Mouse (Mus musculus): ENCODE measurements around the gene Pde8b. TPM values are rescaled to one million over a fixed set of nuclear protein-coding genes. Genes with fewer than 3 reads are reported as not detected.
A peak's percentile ranks its signal among the peaks of the same experiment; 100 is the strongest.

Pde8b gene
- polyA plus RNA-seq, 1 experiment from 2014 or later = 6.8 TPM

GRCm38 (mm10) chr13:95101315-95101714, 148.8 kb downstream of the Pde8b start:
- no peak for ATAC-seq
- Histone ChIP-seq H3K4me2 (ENCODE audit: low read length) (no peak overlapping the region), H3K9ac (replicated peaks; ENCODE audit: low read depth, low read length) (no peak overlapping the region), H3K36me3 (ENCODE audit: control insufficient read depth, insufficient read depth) (no peaks in the 10 kb centered on the region), H3K9me3 (ENCODE audit: control insufficient read depth, low read length) (no peaks in the 10 kb centered on the region), H3K27me3 (replicated peaks; ENCODE audit: control insufficient read depth, insufficient read depth, low read length) (no peaks in the 10 kb centered on the region), H3K4me3 (replicated peaks; ENCODE audit: low read length) (no peak overlapping the region), H3K4me1 (replicated peaks; ENCODE audit: control insufficient read depth, insufficient read depth, low read length) (no peaks in the 10 kb centered on the region), H3K27ac (ENCODE audit: low read length) (no peak overlapping the region)
- WGBS = 89% methylated on average over 8 of the region's 8 CpGs

DNA sequence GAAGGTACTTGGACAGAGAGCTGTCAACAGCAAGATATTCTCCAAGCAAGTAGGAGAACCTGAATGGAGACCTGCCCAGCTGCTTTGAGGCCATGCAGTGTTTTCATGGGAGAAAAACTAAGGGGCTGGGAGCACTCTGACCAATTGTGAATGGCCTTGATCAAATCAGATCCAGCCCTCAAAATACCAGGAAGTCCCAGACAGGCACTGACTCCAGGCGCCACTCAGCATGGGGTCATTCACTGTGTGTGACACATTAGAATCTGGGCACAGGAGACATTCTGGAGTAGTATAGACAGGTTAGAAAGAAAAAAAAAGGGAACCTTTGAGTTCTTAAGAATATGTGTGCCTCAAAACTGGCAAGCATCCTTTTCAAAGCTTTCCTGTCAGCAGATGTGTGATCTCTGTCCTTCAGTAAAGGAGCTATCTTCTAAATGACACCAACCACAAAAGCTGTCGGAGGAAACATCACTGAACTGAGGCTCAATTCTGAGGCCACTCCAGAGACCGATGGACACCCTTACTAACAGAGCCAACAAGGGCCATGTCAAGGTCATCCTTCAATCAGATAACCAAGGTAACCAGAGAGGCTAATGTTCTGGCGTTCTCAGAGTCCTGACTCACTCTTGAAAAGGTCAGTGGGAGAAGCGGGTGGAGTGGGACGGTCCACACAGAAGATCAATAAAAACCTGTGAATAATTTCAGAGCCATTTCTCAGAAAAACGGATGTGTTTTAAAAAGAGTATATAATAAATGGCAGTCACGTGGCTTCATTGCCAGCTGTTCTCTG, 151.0 kb downstream of the Pde8b start:
- Histone ChIP-seq H3K4me1 (replicated peaks; ENCODE audit: control insufficient read depth, insufficient read depth, low read length) (peaks cover 3% of the 10 kb centered on the region; the same call in 1 of the 2 replicates), H3K4me3 (replicated peaks; ENCODE audit: low read length) (no peak overlapping the region), H3K36me3 (ENCODE audit: control insufficient read depth, insufficient read depth) (no peaks in the 10 kb centered on the region), H3K27ac (ENCODE audit: low read length) (no peak overlapping the region), H3K9ac (replicated peaks; ENCODE audit: low read depth, low read length) (no peak overlapping the region), H3K9me3 (ENCODE audit: control insufficient read depth, low read length) (no peaks in the 10 kb centered on the region), H3K4me2 (ENCODE audit: low read length) (no peak overlapping the region), H3K27me3 (replicated peaks; ENCODE audit: control insufficient read depth, insufficient read depth, low read length) (no peaks in the 10 kb centered on the region)
- ATAC-seq = no peak
- 83% methylated on average over 8 of the region's 8 CpGs for WGBS

DNA sequence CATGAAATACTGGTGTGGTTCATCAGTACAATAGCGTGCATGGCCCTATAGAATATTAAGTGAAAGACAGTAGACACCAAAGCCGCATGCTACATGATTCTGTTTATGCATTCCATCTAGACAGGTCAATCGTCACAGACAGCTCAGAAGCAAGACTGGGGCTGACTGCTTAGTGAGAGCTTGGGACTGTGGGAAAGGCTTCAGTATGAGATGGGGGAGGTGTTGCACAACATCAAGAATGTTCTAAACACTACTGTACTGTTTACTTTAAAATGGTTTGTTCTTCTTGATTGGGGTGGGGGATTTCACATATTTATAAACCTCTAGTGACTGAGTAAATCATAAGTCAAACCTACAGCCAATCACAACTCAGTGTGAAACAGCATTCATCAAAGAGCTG, 153.5 kb downstream of the Pde8b start:
- no peaks in the 10 kb centered on the region for H3K9me3 ChIP-seq (ENCODE audit: control insufficient read depth, low read length)
- 81% methylated on average over 3 of the region's 3 CpGs for WGBS

DNA sequence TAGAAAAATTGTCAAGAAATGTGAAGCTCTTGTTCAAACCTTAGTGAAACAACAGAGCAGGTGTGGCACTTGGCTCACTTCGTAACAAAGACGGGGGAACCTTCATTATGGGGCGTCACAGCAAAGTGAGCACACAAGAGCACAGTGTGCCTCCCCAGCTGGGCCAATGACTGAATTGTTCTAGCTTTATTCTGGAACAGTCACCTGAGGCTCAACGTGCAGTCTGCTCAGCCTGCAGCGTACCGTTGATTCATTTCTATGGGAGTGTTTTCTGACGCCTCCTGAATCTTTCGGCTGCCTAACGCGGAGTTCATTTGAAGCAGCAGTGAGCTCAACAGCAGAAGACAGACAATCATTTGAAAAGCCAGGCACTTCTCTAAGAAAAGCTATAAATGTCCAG, 154.3 kb downstream of the Pde8b start:
- Histone ChIP-seq H3K4me2 (ENCODE audit: low read length) (no peak overlapping the region), H3K9ac (replicated peaks; ENCODE audit: low read depth, low read length) (no peak overlapping the region), H3K9me3 (ENCODE audit: control insufficient read depth, low read length) (no peaks in the 10 kb centered on the region), H3K27ac (ENCODE audit: low read length) (no peak overlapping the region), H3K27me3 (replicated peaks; ENCODE audit: control insufficient read depth, insufficient read depth, low read length) (no peaks in the 10 kb centered on the region), H3K4me3 (replicated peaks; ENCODE audit: low read length) (no peak overlapping the region), H3K4me1 (replicated peaks; ENCODE audit: control insufficient read depth, insufficient read depth, low read length) (peaks cover 3% of the 10 kb centered on the region; the same call in 1 of the 2 replicates), H3K36me3 (ENCODE audit: control insufficient read depth, insufficient read depth) (no peaks in the 10 kb centered on the region)
- WGBS = 23% methylated on average over 10 of the region's 10 CpGs
- ATAC-seq = peak; percentile 61; the same call in 1 of the 2 replicates

More for the DNA sequence above, 153.5 kb downstream of the Pde8b start:
- no peak overlapping the region for H3K4me3 ChIP-seq (replicated peaks; ENCODE audit: low read length)
- H3K27me3 ChIP-seq (replicated peaks; ENCODE audit: control insufficient read depth, insufficient read depth, low read length) = no peaks in the 10 kb centered on the region
- H3K4me1 ChIP-seq (replicated peaks; ENCODE audit: control insufficient read depth, insufficient read depth, low read length) = peaks cover 3% of the 10 kb centered on the region; the same call in 1 of the 2 replicates
- no peak for ATAC-seq
- no peak overlapping the region for H3K9ac ChIP-seq (replicated peaks; ENCODE audit: low read depth, low read length)
- no peaks in the 10 kb centered on the region for H3K36me3 ChIP-seq (ENCODE audit: control insufficient read depth, insufficient read depth)
- no peak overlapping the region for H3K27ac ChIP-seq (ENCODE audit: low read length)
- H3K4me2 ChIP-seq (ENCODE audit: low read length) = no peak overlapping the region

DNA sequence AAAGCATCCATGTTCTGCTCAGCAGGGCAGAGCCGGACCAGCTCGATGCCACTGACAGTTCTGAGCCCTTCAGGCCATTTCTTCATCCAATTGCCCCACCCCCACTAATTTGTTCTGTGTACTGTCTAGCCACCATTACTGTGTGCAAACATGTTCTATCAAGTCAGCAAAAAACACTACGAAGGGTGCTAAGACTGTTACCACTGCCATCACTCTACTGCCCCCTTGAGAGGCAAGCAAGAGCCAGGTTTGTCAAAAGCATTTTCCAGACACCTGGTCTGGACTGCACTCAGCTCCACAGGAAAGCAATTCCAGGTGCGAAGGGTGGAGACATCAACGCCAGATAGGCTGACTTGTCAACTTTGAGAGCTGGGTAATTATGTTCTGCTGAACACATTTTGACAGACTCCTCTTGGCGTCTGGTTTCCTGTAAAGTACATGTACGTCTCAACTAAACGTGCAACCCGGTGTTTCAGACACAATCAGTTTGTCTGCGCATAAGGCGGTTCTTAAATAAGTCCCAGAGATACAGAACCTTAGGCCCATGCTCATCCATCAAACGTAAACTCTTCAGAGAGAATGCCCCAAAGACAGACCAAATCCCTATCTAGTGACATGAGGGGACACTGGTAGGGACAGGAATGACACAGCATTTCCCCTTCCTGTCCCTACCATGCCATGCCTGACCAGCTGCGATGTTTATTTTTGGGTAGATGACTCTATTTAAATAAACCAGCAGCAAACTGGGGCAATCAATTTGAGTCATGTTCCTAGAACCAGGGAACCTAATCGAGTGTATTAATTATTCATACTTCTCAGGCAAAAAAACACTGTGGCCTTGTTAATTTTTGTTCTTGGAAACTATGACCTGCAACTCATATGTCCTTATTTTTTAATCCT, 158.3 kb downstream of the Pde8b start:
- Histone ChIP-seq H3K9ac (replicated peaks; ENCODE audit: low read depth, low read length) (no peak overlapping the region), H3K4me1 (replicated peaks; ENCODE audit: control insufficient read depth, insufficient read depth, low read length) (peaks cover 3% of the 10 kb centered on the region; the same call in 1 of the 2 replicates), H3K36me3 (ENCODE audit: control insufficient read depth, insufficient read depth) (no peaks in the 10 kb centered on the region), H3K9me3 (ENCODE audit: control insufficient read depth, low read length) (no peaks in the 10 kb centered on the region), H3K27me3 (replicated peaks; ENCODE audit: control insufficient read depth, insufficient read depth, low read length) (no peaks in the 10 kb centered on the region), H3K4me3 (replicated peaks; ENCODE audit: low read length) (no peak overlapping the region), H3K27ac (ENCODE audit: low read length) (no peak overlapping the region), H3K4me2 (ENCODE audit: low read length) (no peak overlapping the region)
- 87% methylated on average over 14 of the region's 14 CpGs for WGBS
- no peak for ATAC-seq

DNA sequence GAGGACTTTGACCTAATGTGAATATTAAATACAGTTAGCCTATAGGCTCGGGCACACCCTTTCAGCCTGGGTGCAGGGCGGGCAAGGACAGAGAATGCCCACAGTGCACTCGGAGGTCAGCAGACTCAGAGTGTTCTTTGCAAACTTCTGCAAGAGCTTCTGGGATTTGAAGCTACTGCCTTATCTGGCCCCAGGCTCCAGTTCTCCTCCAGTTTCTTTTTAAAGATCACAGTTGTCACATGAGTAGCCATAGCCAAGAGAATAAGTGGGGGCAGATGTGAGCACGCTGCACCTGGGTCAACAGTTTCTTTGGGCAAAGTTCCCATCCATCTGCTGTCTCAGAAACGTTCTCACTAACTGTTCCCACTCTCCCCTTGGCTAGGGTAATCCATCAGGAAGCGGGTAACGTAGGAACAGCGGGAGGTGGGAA, 162.8 kb downstream of the Pde8b start:
- H3K4me1 ChIP-seq (replicated peaks; ENCODE audit: control insufficient read depth, insufficient read depth, low read length) = no peaks in the 10 kb centered on the region
- H3K9ac ChIP-seq (replicated peaks; ENCODE audit: low read depth, low read length) = no peak overlapping the region
- no peaks in the 10 kb centered on the region for H3K9me3 ChIP-seq (ENCODE audit: control insufficient read depth, low read length)
- no peak overlapping the region for H3K4me3 ChIP-seq (replicated peaks; ENCODE audit: low read length)
- H3K27me3 ChIP-seq (replicated peaks; ENCODE audit: control insufficient read depth, insufficient read depth, low read length) = no peaks in the 10 kb centered on the region
- H3K4me2 ChIP-seq (ENCODE audit: low read length) = no peak overlapping the region
- no peak overlapping the region for H3K27ac ChIP-seq (ENCODE audit: low read length)
- no peak for ATAC-seq
- no peaks in the 10 kb centered on the region for H3K36me3 ChIP-seq (ENCODE audit: control insufficient read depth, insufficient read depth)
- 78% methylated on average over 8 of the region's 8 CpGs for WGBS

DNA sequence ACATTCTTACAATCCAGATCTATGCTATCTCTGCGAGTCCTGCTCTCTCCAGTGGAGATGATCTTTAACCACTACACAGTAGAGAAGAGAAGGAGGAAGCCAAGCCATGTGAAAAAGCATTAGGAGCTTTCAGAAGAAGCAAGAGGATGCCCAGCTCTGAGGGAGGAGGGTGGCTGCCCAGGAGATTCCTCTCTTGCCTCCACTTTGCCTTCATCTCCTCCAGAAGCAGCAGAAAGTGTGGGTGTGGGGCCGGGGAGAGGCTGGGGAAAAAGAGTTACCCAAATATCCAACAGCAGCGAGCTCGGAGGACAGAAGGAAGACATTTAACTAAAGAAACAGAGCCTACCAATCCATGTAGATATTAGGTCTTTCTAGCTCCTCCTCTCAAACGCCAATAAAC, 164.1 kb downstream of the Pde8b start:
- WGBS = 88% methylated on average over 5 of the region's 5 CpGs
- no peak overlapping the region for H3K9ac ChIP-seq (replicated peaks; ENCODE audit: low read depth, low read length)
- no peak for ATAC-seq
- H3K4me3 ChIP-seq (replicated peaks; ENCODE audit: low read length) = no peak overlapping the region
- H3K27ac ChIP-seq (ENCODE audit: low read length) = no peak overlapping the region
- H3K4me1 ChIP-seq (replicated peaks; ENCODE audit: control insufficient read depth, insufficient read depth, low read length) = no peaks in the 10 kb centered on the region
- no peak overlapping the region for H3K4me2 ChIP-seq (ENCODE audit: low read length)
- no peaks in the 10 kb centered on the region for H3K36me3 ChIP-seq (ENCODE audit: control insufficient read depth, insufficient read depth)
- H3K27me3 ChIP-seq (replicated peaks; ENCODE audit: control insufficient read depth, insufficient read depth, low read length) = no peaks in the 10 kb centered on the region
- H3K9me3 ChIP-seq (ENCODE audit: control insufficient read depth, low read length) = no peaks in the 10 kb centered on the region

GRCm38 (mm10) chr13:95082611-95083010, 167.5 kb downstream of the Pde8b start:
- Histone ChIP-seq H3K27me3 (replicated peaks; ENCODE audit: control insufficient read depth, insufficient read depth, low read length) (no peaks in the 10 kb centered on the region), H3K9me3 (ENCODE audit: control insufficient read depth, low read length) (no peaks in the 10 kb centered on the region), H3K9ac (replicated peaks; ENCODE audit: low read depth, low read length) (no peak overlapping the region), H3K4me2 (ENCODE audit: low read length) (no peak overlapping the region), H3K4me1 (replicated peaks; ENCODE audit: control insufficient read depth, insufficient read depth, low read length) (no peaks in the 10 kb centered on the region), H3K36me3 (ENCODE audit: control insufficient read depth, insufficient read depth) (no peaks in the 10 kb centered on the region), H3K27ac (ENCODE audit: low read length) (no peak overlapping the region), H3K4me3 (replicated peaks; ENCODE audit: low read length) (no peak overlapping the region)
- ATAC-seq = no peak
- 86% methylated on average over 3 of the region's 3 CpGs for WGBS

GRCm38 (mm10) chr13:95081082-95081481, 169.1 kb downstream of the Pde8b start:
- Histone ChIP-seq H3K4me3 (replicated peaks; ENCODE audit: low read length) (no peak overlapping the region), H3K36me3 (ENCODE audit: control insufficient read depth, insufficient read depth) (no peaks in the 10 kb centered on the region), H3K27ac (ENCODE audit: low read length) (no peak overlapping the region), H3K9me3 (ENCODE audit: control insufficient read depth, low read length) (no peaks in the 10 kb centered on the region), H3K4me2 (ENCODE audit: low read length) (no peak overlapping the region), H3K9ac (replicated peaks; ENCODE audit: low read depth, low read length) (no peak overlapping the region), H3K4me1 (replicated peaks; ENCODE audit: control insufficient read depth, insufficient read depth, low read length) (no peaks in the 10 kb centered on the region), H3K27me3 (replicated peaks; ENCODE audit: control insufficient read depth, insufficient read depth, low read length) (no peaks in the 10 kb centered on the region)
- no peak for ATAC-seq
- 79% methylated on average over 7 of the region's 7 CpGs for WGBS

Measured in forebrain, embryonic 16.5 days (tissue).